Mouse (Mus musculus) layer of hippocampus, postnatal 25 days (tissue): Measurements from ENCODE around the gene Ankrd39. TPM values are rescaled to one million over a fixed set of nuclear protein-coding genes. Genes with fewer than 3 reads are reported as not detected.
"Not testable (repeated sequence)": the region's sequence is repeated elsewhere in the genome, so short reads cannot be mapped to it uniquely, and the experiment has no call there.

Source experiments
- DNase-seq, 2 experiments: peaks; one replicate each; pipeline ENCODE4 v3.0.0; 2022; ENCODE audit warnings: mixed read lengths in 2 of 2, low spot score in 1 of 2; ENCODE audit errors: extremely low spot score in 1 of 2
- total RNA-seq, 2 experiments: library from RNA; stranded (reverse); gene quantifications; 2 replicates each; pipeline ENCODE4 v1.2.3; 2021

Ankrd39 gene
- total RNA-seq, 2 experiments from 2014 or later: 10.8 to 13.3 TPM

DNA sequence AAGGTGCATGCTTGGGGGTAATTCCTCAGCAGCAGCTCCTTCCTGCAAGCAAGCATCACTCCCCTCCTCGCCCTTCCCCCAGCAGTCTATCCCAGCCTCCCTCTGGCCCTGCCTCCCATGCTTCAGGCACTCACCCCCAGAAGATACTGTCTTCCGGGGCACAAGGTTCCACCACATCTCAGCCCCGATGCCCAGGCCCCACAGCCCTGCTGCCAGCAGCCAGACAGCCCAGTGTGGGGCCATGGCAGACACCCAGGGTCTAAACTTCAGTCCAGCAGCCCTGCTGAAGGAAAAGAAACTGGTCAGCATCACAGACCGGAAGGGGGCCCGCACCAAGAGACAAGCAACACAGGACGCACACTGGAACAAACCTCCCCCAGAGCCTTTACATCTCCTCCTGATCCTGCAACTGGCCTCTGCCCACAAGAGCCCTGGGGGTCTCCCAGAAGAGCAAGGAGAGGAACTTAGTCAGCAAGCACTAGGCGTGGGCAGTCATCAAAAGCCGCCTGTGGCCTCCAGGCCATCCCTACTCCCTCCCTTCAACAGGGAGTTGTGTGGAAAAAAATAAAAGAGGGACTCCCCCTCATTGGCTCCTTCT is 8.7 kb upstream of the Ankrd39 start:
- no peak for DNase-seq

DNA sequence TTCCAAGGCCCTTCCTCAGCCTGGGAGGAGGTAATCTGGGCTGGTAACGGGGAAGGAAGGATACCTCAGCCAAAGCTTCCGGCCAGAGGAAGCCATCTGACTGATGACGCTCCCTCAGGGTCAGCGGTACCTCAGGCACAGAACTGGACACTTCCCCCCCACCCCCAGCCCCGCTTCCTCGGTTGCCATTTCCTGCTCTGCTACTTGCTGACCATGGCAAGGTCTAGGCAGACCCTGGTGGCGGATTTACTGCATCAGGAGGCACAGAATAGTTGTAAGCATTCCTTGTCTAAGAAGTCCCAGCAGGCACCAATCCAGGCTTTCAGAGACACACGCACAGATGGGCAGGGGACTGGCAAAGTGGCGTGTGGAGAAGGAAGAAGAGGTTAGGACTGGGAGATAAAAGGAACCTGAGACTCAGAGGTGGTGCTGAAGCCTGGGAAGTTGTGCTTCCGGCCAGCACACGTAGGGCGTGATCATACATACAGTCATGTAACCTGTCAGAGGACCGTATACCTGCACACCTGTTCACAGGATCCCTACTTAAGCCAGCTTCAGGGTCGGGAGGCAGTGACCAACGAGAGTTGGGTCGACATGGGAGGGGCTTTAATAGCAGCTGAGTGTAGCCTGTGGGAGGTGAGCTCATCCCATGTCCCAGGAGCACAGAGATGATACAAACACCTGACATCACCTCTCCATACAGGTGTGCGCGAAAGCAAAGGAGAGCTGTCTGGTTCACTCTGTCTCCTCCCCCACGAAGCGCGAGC is 7.6 kb upstream of the Ankrd39 start:
- DNase-seq: no peak

DNA sequence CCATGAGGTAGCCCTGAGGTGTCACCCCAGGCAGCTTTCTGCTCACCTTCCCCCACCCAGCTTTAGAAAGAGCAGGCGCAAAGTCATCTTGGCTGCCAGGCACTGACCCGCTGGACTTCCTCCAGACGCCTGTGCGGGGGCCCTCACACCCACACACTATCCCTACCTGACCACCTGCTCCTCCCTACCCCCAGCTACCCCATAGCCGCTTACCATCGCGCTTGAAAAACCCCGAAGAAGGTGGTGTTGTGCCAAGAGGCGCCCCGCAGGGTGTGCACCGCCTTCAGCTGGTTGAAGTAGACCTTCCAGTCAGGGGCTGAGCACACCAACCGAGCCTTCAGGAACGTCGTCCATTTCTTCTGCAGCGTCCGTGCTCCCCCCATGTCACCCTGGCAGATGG is 5.3 kb upstream of the Ankrd39 start:
- no peak for DNase-seq

DNA sequence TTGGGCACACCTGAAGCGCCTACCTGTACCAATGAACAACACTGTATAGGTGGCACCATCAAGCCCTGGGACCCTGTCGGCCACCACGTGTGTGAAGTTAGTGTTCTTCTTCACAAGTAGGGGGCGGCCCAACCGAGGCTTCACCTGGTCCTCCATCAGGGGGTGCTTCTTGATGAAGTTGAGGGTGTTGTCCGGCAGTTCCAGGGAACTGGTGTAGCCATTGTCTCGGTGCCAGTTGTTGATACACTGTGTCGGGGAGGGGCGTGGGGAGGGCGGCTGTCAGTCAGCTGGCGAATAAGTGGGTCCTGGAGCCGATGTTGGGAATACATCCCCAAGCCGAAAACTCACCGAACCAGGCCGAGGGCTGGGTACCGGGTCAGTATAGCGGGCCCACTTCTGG is 4.7 kb upstream of the Ankrd39 start:
- DNase-seq: no peak

DNA sequence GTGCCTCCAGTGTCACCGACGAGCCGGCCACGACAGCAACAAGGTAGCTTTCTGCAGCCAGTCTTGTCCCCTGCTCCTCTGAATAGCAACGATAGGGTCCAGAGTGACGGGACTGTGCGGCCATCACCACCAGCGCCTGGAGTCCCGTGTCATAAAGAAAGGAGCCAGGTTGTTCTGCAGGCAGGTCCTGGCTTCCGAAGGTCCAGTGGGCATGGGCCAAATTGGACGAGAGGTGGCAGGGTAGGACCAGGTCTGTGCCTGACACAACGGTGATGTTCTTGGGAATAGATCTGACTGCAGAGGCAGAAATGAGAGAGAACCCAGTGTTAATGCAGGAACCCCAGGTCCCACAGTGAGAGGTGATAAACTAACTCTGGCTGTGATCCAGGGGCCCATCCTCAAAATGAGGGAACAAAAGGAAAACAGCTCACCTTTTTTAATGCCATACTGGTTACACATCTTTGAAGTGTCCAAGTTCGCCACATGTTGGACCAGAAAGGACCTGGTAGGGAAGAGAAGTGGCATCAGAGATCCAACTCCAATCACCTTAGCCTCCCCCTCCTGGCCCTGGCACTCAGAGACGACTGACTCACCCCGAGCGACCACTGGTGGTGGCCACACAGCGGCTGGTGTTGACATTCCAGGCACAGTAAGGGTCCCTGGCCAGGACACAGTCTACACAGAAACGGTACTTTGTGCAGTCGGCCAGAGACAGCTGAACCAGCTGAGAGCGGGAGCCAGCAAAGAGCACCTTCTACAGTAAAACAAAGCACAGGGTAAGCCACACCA is 3.0 kb upstream of the Ankrd39 start:
- no peak for DNase-seq

DNA sequence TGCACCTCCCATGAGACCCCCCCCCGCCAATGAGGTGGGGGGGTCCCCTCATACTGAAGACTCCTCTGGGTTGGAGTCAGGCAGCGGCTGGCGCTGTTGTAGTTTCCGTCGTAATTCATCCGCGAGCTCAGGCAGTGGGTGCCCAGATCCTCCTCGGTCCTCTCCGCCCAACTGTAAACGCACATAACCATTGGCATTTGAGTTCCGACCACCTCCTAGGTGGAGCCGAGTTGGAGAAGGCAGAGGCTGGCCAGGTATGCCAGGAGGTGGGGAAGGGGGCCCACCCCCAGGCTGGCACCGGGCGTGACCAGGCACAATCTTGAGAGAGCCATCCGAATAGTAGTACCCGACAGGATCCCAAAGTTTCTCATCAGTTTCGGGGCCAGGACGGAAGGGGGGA is 2.2 kb upstream of the Ankrd39 start:
- no peak for DNase-seq

DNA sequence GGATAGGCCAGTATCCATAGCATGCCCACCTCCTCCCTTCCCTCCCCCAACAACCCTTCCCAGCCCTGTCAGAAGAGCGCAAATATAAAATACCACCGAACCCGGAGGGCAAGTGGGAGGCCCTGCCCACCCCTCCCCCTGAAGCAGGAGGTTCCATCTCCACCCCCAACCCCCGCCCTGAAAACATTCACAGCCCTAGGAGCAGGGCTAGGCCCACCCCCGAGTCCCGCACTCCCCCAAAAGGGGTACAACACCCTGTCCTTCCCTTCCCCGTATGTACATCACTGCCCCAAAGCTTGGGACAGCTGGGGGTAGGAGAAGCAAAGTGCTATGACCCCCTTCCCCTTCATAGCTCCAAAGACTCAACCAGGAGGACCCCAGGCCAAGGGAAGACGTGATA is 1.5 kb upstream of the Ankrd39 start:
- no peak for DNase-seq

DNA sequence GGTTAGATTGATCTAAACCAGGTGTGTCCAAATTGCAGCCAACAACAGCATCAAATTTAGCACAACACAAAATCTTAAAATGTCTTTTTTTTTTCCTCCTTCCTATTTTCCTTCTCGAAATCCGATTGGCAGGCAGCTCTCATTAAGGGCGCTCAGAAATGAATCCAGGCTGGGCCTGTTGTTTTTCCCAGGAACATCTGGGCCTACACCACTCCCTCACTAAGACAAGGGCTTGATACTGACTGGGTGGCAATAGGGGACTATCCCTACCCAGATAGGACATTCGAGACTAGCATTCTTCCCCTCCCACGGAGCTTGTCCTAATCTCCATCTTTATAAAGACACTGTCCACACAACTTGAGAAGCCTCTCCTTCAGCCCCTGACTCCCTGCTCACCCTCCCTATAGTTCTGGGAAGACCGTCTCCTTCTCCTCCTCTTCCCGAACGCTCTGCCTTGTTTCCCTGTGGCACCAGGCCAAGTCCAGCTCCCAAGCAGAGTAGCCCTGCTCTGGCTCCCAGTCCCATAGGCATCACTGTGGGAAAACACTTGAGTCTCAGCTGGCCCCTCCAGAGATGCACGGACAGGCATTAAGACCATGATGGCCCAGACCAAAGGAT is 845 bp upstream of the Ankrd39 start:
- DNase-seq: peak in 1 of 2 experiments; percentile 43

DNA sequence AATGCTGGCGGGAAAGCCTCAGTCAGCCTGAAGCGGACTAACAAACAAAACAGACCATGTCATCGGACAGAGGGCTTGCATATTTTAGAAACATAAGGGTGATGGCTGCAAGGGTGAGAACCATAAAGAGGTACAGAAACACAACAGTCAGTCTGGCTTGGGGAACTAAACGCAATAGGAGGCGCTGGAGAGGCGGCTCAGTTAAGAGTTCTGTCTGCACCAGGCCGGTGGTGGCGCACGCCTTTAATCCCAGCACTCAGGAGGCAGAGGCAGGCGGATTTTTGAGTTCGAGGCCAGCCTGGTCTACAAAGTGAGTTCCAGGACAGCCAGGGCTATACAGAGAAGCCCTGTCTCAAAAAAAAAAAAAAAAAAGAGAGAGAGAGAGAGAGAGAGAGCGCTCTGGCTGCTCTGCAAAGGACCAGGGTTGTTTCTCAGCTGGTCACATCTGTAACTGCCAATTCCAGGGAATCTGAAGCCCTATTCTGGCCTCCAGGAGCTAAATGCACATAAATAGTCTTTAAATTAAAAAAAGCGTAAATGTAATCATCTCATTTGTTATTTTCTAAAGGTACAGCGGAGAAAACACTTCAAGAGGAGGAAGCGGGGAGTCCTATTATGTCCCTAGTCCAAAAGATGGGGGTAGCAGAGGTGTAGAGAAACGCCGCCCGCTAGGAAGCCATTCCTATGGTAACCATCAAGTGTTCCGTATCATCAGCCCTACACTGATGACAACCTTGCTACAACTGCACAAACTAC is 1.2 kb downstream of the Ankrd39 start:
- DNase-seq: no peak

DNA sequence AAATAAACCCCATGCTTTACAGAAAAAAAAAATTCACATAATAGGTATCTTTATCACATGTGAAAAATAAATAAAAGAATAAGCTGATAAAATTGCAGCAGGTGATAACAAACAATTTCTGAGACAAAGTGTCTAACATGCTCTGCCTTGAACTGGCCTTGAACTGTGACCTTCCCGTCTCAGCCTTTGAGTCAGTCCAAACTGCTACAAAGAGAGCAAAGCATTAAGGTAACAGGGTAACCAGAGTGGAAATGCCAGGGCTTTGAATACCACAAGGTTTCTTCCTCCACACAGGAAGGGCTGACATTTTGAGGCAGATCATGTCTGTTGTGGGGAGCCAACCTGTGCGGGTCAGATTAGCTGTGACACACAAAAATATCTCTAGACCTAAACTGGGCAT is 1.9 kb downstream of the Ankrd39 start:
- no peak for DNase-seq

DNA sequence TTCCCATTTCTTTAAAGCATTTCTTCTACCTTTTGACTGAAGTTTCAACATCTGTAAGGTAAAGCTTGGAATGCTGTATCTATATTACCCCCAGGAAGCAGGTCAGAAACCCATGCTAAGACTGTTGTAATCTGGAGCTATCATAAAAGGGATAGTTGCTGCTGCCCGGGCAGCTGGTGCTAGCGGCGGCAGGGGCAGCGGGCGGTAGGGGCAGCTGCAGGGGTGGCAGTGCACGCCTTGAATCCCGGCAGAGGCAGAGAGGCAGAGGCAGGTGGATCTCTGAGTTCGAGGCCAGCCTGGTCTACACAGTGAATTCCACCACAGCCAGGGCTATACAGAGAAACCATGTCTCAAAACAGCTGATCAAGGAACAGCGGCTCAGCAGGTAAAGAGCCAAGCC is 4.3 kb downstream of the Ankrd39 start:
- no peak for DNase-seq

DNA sequence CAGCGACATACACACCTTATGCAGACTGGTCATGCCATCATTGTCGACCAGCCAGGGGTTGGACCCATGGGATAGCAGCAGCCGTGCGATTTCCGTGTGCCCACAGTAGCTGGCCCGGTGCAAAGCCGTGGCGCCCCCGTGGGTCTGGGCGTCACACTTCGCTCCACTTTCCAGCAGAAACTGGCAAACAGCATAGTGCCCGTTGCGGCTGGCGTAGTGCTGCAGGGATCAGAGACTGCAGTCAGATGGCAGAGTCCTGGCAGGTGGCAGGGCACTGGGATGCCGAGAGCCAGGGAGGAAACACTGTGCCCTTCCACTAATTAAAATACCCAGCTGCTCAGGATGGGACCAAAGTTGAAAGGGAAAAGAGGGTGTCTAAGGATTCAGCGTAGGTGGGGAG is 5.4 kb downstream of the Ankrd39 start:
- DNase-seq: no peak

DNA sequence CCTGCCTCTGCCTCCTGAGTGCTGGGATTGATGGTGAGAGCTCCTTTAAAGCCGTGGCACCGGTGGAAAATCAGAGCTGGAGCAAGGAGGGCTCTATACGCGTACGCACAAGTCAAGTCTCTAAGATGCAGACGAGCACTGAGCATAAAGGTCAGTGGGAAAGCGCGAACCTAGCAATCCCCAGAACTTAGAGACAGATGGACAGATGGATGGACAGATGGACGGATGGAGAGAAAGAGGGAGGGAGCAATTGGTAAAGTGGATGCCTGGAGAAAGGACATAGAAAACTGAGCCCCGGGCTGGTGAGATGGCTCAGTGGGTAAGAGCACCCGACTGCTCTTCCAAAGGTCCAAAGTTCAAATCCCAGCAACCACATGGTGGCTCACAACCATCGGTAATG is 6.4 kb downstream of the Ankrd39 start:
- no peak for DNase-seq

DNA sequence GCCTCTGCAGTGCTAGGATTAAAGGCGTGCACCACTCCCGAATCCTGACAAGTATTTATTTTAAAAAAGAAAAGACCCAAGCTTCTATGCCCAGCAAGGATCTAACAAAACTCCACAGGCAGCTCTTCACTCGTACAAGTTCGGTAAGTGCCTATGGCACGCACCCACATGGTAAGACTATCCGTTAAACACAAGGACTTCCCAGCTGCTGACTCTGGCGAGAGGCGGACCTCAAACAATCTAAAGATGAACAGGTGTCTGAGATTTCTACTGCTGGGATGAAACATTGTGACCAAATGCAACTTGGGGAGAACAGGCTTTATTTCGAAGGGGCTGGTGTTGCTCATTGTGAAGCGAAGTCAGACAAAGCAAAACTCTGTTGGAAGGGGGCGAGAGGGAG is 7.1 kb downstream of the Ankrd39 start:
- DNase-seq: no peak

DNA sequence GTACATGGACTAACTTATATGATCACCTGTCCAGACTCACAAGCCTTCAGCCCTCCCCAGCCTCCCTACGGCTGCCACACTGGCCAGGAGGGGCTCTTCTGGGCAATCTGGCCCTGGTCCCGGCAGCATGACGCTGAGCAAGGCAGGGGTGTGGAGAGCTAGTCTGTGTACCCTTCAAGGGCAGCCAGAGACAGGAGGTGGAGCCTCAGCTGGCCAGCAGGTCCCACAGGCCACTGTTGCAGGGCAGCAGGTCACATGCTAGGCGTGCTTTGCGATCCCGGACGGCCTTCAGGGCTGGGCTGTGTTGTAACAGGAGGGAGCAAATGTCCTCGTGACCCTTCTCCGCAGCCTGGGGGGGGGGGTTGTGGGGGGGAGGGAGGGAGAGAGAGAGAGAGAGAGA is 8.1 kb downstream of the Ankrd39 start, which contains the start of gene Gm42417:
Gm42417 (minus strand) TSS at position 244 of the 400 bp plus-strand sequence.
- DNase-seq: no peak

DNA sequence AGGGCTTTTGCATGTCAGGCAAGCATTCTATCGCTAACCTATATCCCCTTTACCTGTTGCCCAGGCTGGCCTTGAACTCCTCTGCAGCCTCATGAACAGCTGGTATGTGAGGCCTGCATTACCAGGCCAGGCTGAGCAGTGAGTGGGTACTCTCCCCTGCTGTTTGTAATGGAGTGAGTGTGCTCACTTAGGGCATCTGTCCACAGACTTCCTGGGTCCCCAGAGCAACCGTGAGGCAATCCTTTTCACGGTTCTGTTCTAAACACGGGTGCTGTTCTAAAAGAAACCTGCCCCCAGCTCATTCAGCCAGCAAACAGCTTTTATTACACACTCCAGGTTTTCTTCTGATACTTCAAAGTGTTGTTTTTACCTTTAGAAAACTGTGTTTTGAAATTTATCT is 8.5 kb downstream of the Ankrd39 start:
- no peak for DNase-seq

DNA sequence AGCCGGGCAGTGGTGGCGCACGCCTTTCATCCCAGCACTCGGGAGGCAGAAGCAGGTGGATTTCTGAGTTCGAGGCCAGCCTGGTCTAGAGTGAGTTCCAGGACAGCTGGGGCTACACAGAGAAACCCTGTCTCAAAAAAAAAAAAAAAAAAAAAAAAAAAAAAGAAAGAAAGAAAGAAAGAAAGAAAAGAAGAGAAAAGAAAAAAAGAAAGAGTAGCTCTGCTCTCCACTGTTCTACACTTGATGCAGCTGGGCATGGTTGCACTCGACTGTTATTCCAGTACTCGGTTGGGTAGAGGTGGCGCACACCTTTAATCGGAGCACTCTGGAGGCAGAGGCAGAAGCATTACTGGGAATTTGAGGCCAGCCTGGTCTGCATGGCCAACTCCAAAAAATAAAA is 10.5 kb downstream of the Ankrd39 start, which contains the start of gene Ankrd23:
Ankrd23 (minus strand) TSS at position 101 of the 400 bp plus-strand sequence.
- DNase-seq: not testable (repeated sequence)

DNA sequence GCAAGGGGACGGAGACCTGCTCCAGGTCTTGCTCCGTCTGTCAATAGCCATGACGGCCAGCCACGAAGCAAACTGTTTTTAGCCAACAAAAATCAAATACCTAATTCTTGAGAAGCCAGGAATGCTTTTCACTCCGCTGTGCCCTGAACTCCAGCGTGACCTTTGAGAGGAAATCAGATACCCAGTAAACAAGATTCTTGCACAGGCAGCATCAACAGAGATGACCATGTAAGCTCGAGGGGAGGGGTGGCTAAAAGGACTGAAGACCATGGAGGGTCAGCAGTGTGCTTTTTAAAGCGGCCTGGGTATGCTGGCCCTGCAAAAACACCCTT is 10.9 kb downstream of the Ankrd39 start:
- DNase-seq: no peak

DNA sequence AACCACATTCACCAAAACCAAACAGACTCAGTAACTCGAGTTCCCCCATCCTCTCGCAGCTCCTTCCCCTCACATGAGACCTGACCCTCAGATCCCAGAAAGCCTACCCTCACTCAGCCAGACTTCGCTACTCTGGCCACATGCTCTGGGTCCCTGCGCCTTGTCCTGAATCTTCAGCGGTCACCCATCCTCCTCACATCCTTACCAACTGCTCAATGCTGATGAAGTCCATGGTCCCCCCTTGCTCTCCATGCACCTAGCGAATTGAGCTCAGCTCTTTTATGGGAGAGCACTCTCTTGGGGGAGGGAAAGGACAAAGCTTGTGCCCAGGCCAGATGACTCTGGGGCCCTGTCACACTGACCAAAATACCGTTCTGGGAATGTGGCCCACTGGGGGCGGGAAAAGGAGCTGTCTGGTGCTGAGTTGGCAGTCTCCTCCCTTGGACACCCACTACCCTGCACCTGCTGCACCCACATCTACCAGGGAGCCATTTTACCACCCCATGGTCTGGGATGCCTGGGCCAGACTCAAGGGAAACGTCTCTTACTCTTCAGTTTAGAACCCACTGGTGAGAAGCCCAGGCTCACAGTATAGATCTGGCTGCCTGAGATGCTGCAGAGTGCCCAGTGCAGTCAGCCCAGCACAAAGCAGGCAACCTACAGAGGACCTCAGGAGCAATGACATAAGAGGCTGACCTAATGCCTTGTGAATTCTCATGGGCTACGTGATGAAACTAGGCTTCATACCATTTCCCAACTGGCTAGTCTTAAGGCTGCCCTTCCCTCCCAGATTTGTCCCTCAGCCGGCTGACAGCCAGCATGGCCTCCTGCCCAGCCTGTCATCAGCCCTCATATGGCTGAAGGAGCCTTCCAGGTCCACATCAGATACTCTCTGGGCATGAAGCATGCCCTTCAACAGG is 11.5 kb downstream of the Ankrd39 start:
- no peak for DNase-seq
